Comparison of ENCODE assay signal across 15 mouse cellular contexts in the genomic region with DNA sequence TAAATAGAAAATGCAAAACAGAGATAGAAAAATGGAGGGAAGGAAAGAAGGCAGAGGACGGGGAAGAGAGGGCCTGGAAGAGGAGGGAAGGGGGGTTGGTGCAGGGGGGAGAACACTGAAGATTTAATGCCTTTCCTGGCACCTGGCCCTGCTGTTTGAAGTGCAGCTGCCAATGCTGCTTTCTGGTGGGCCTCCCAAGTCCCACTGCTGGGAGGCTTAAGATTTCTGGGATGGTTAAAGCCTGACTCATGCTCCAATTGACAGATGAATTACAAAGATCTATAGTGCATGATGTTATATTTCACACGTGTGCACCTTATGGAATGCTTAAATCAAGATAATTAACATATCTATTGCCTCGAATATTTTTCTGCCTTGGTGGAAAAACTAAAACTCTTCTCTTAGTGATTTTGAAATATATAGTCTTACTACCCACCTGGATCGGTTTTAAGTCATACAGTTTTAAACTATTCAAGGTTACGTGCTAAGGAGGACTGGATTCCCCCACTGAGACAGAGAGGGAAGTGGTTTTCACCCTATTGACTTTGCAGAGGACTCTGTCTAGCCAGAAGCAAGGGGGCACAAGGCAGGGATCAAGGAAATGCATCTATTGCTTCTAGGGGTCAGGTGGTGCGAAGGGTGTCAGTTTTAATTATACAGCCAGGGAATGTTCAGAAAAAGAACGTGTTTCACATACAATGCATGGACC.
DNase-seq lines count a peak whose midpoint lies in the region; ATAC-seq and TF ChIP-seq lines count a peak whose summit lies in the region.
"Had no signal": no experiment of that assay in that cellular context is flagged by ENCODE, and none has a peak within 500 bp of the region (broad histone marks: within the 10 kb centered on the region; RNA-seq: fewer than 3 reads in every experiment).

No protein-coding gene starts in this region.

- H3K9ac ChIP-seq in heart, embryonic 13.5 days: no peak overlapping the region
- H3K9ac ChIP-seq in heart, embryonic 12.5 days: no peak overlapping the region
- H3K9ac ChIP-seq in midbrain, postnatal 0 days (replicated peaks; ENCODE audit: low read length, poor library complexity, severe bottlenecking): no peak overlapping the region
- no peak overlapping the region for H3K9ac ChIP-seq in midbrain, embryonic 11.5 days (ENCODE audit: low read length)
- H3K9ac ChIP-seq in embryonic facial prominence, embryonic 14.5 days (ENCODE audit: low read depth, low read length): no peak overlapping the region
- H3K9ac ChIP-seq in limb, embryonic 15.5 days: no peak overlapping the region
- H3K9ac ChIP-seq: forebrain, embryonic 13.5 days; hindbrain, embryonic 15.5 days had no signal

- 56% methylated on average over 7 of the region's 7 CpGs for WGBS in heart, embryonic 13.5 days
- 61% methylated on average over 7 of the region's 7 CpGs for WGBS in heart, embryonic 12.5 days
- 48% methylated on average over 7 of the region's 7 CpGs for WGBS in midbrain, postnatal 0 days
- WGBS in midbrain, embryonic 11.5 days: 67% methylated on average over 7 of the region's 7 CpGs
- WGBS in embryonic facial prominence, embryonic 14.5 days: 37% methylated on average over 7 of the region's 7 CpGs
- WGBS in limb, embryonic 15.5 days: 24% methylated on average over 7 of the region's 7 CpGs

- H3K27ac ChIP-seq in heart, embryonic 13.5 days (replicated peaks): peak overlapping the region; percentile 50
- no peak overlapping the region for H3K27ac ChIP-seq in heart, embryonic 12.5 days (ENCODE audit: poor library complexity, severe bottlenecking)
- H3K27ac ChIP-seq in midbrain, postnatal 0 days (ENCODE audit: low read depth, low read length): no peak overlapping the region
- H3K27ac ChIP-seq in midbrain, embryonic 11.5 days (ENCODE audit: low read depth, low read length): no peak overlapping the region
- peak overlapping the region; percentile 72 for H3K27ac ChIP-seq in embryonic facial prominence, embryonic 14.5 days (replicated peaks; ENCODE audit: low read depth, low read length)
- H3K27ac ChIP-seq in limb, embryonic 15.5 days: peak overlapping the region; percentile 85
- H3K27ac ChIP-seq: forebrain, embryonic 13.5 days; hindbrain, embryonic 15.5 days had no signal

- ATAC-seq in heart, embryonic 13.5 days (ENCODE audit: extremely low read depth, insufficient number of reproducible peaks, low FRiP score, low TSS enrichment): no peak
- no peak for ATAC-seq in heart, embryonic 12.5 days (ENCODE audit: insufficient number of reproducible peaks, low FRiP score)
- ATAC-seq in midbrain, postnatal 0 days (ENCODE audit: low FRiP score): no peak
- no peak for ATAC-seq in midbrain, embryonic 11.5 days (ENCODE audit: low FRiP score)
- ATAC-seq in embryonic facial prominence, embryonic 14.5 days (ENCODE audit: low read depth): peak; percentile 91
- peak; percentile 81; the same call in 1 of the 2 replicates for ATAC-seq in limb, embryonic 15.5 days (ENCODE audit: insufficient number of reproducible peaks, low FRiP score, low TSS enrichment, low read depth)
- ATAC-seq: forebrain, embryonic 13.5 days; Patski had no signal

- peaks cover 42% of the 10 kb centered on the region for H3K4me1 ChIP-seq in heart, embryonic 13.5 days
- peaks cover 32% of the 10 kb centered on the region for H3K4me1 ChIP-seq in heart, embryonic 12.5 days (replicated peaks)
- no peaks in the 10 kb centered on the region for H3K4me1 ChIP-seq in midbrain, postnatal 0 days (ENCODE audit: insufficient read depth, low read length)
- H3K4me1 ChIP-seq in midbrain, embryonic 11.5 days (ENCODE audit: control insufficient read depth, insufficient read depth, low read length): no peaks in the 10 kb centered on the region
- peaks cover 17% of the 10 kb centered on the region for H3K4me1 ChIP-seq in embryonic facial prominence, embryonic 14.5 days (ENCODE audit: control insufficient read depth, insufficient read depth, low read length)
- H3K4me1 ChIP-seq in limb, embryonic 15.5 days: peaks cover 35% of the 10 kb centered on the region
- H3K4me1 ChIP-seq: forebrain, embryonic 13.5 days; hindbrain, embryonic 15.5 days had no signal

- H3K27me3 ChIP-seq in heart, embryonic 13.5 days (replicated peaks): no peaks in the 10 kb centered on the region
- no peaks in the 10 kb centered on the region for H3K27me3 ChIP-seq in heart, embryonic 12.5 days (replicated peaks)
- no peaks in the 10 kb centered on the region for H3K27me3 ChIP-seq in midbrain, postnatal 0 days (ENCODE audit: insufficient read depth, low read length)
- no peaks in the 10 kb centered on the region for H3K27me3 ChIP-seq in midbrain, embryonic 11.5 days (ENCODE audit: control insufficient read depth, insufficient read depth, low read length)
- no peaks in the 10 kb centered on the region for H3K27me3 ChIP-seq in embryonic facial prominence, embryonic 14.5 days (replicated peaks; ENCODE audit: control insufficient read depth, insufficient read depth, low read length)
- no peaks in the 10 kb centered on the region for H3K27me3 ChIP-seq in limb, embryonic 15.5 days
- H3K27me3 ChIP-seq: forebrain, embryonic 13.5 days; hindbrain, embryonic 15.5 days; Patski had no signal

- peak; percentile 61 for DNase-seq in midbrain, postnatal 0 days (ENCODE audit: low spot score)
- no peak for DNase-seq in midbrain, embryonic 11.5 days (ENCODE audit: low spot score, missing footprints)
- peak; percentile 96 for DNase-seq in embryonic facial prominence, embryonic 14.5 days (ENCODE audit: low spot score)
- DNase-seq in urinary bladder, postnatal 4 days (ENCODE audit: low spot score in 2 of 2): no peak
- no peak for DNase-seq in retina, embryonic 14.5 days (ENCODE audit: low spot score)
- DNase-seq: cerebellum, adult 18-20 months; layer of hippocampus, adult 9-11 months; lung, adult 18-20 months; right cerebral cortex, postnatal 14 days had no signal

- no peaks in the 10 kb centered on the region; the same call in 1 of the 2 replicates for H3K9me3 ChIP-seq in heart, embryonic 13.5 days
- no peaks in the 10 kb centered on the region for H3K9me3 ChIP-seq in heart, embryonic 12.5 days (replicated peaks)
- H3K9me3 ChIP-seq in midbrain, postnatal 0 days (ENCODE audit: low read length): no peaks in the 10 kb centered on the region
- H3K9me3 ChIP-seq in midbrain, embryonic 11.5 days (ENCODE audit: control insufficient read depth, low read length): no peaks in the 10 kb centered on the region
- H3K9me3 ChIP-seq in embryonic facial prominence, embryonic 14.5 days (ENCODE audit: control insufficient read depth, low read length): no peaks in the 10 kb centered on the region
- H3K9me3 ChIP-seq in limb, embryonic 15.5 days: no peaks in the 10 kb centered on the region
- H3K9me3 ChIP-seq: forebrain, embryonic 13.5 days; hindbrain, embryonic 15.5 days had no signal

- H3K4me2 ChIP-seq in heart, embryonic 13.5 days: no peak overlapping the region
- no peak overlapping the region for H3K4me2 ChIP-seq in heart, embryonic 12.5 days
- no peak overlapping the region for H3K4me2 ChIP-seq in midbrain, postnatal 0 days (ENCODE audit: low read depth, low read length, poor library complexity, severe bottlenecking)
- no peak overlapping the region for H3K4me2 ChIP-seq in midbrain, embryonic 11.5 days
- H3K4me2 ChIP-seq in embryonic facial prominence, embryonic 14.5 days (ENCODE audit: low read depth, low read length): no peak overlapping the region; the same call in 1 of the 2 replicates
- no peak overlapping the region for H3K4me2 ChIP-seq in limb, embryonic 15.5 days
- H3K4me2 ChIP-seq: forebrain, embryonic 13.5 days; hindbrain, embryonic 15.5 days had no signal

- TF ChIP-seq CTCF in midbrain, postnatal 0 days (IDR thresholded peaks at IDR 0.05): no peak

- no peaks in the 10 kb centered on the region for H3K36me3 ChIP-seq in heart, embryonic 13.5 days
- H3K36me3 ChIP-seq in heart, embryonic 12.5 days: no peaks in the 10 kb centered on the region
- no peaks in the 10 kb centered on the region for H3K36me3 ChIP-seq in midbrain, postnatal 0 days (ENCODE audit: insufficient read depth, low read length)
- H3K36me3 ChIP-seq in midbrain, embryonic 11.5 days (ENCODE audit: control insufficient read depth, insufficient read depth, low read length): no peaks in the 10 kb centered on the region
- H3K36me3 ChIP-seq in embryonic facial prominence, embryonic 14.5 days (ENCODE audit: control insufficient read depth, insufficient read depth, low read length): no peaks in the 10 kb centered on the region
- no peaks in the 10 kb centered on the region for H3K36me3 ChIP-seq in limb, embryonic 15.5 days
- H3K36me3 ChIP-seq: hindbrain, embryonic 15.5 days had no signal

- no peak overlapping the region for H3K4me3 ChIP-seq in heart, embryonic 13.5 days
- no peak overlapping the region for H3K4me3 ChIP-seq in heart, embryonic 12.5 days
- H3K4me3 ChIP-seq in midbrain, postnatal 0 days (ENCODE audit: low read depth, low read length): no peak overlapping the region
- no peak overlapping the region for H3K4me3 ChIP-seq in midbrain, embryonic 11.5 days (ENCODE audit: low read depth, low read length)
- H3K4me3 ChIP-seq in embryonic facial prominence, embryonic 14.5 days (ENCODE audit: low read depth, low read length): no peak overlapping the region
- H3K4me3 ChIP-seq in limb, embryonic 15.5 days: no peak overlapping the region
- H3K4me3 ChIP-seq: forebrain, embryonic 13.5 days; hindbrain, embryonic 15.5 days had no signal

Comparison
In these comparisons a context has a peak if more than half of its experiments do, and no peak if none do; other contexts are left out.
1. H3K27ac ChIP-seq: peak in heart, embryonic 13.5 days (single experiment), embryonic facial prominence, embryonic 14.5 days (single experiment) and limb, embryonic 15.5 days (single experiment); none in heart, embryonic 12.5 days (single experiment), midbrain, postnatal 0 days (single experiment) and midbrain, embryonic 11.5 days (single experiment).
2. DNase-seq: peak in midbrain, postnatal 0 days (single experiment) and embryonic facial prominence, embryonic 14.5 days (single experiment); none in midbrain, embryonic 11.5 days (single experiment), urinary bladder, postnatal 4 days (0 of 2) and retina, embryonic 14.5 days (single experiment).
3. ATAC-seq: peak in embryonic facial prominence, embryonic 14.5 days (single experiment) and limb, embryonic 15.5 days (single experiment); none in heart, embryonic 13.5 days (single experiment), heart, embryonic 12.5 days (single experiment), midbrain, postnatal 0 days (single experiment) and midbrain, embryonic 11.5 days (single experiment).